In genomic region chr10:119105279-119105881, GRCm38 (mm10) we compare ENCODE assay signal across 28 mouse cellular contexts.
A peak's percentile ranks its signal among the peaks of the same experiment; 100 is the strongest.
DNase-seq lines count a peak whose midpoint lies in the region; ATAC-seq lines count a peak whose summit lies in the region.
"Had no signal": no experiment of that assay in that cellular context is flagged by ENCODE, and none has a peak within 500 bp of the region (broad histone marks: within the 10 kb centered on the region; RNA-seq: fewer than 3 reads in every experiment).

No protein-coding gene starts in this region.

- ATAC-seq in forebrain, embryonic 16.5 days: peak; percentile 70
- ATAC-seq in forebrain, embryonic 13.5 days: no peak
- ATAC-seq in monocyte, adult 5-6 weeks (replicated peaks; ENCODE audit: insufficient number of reproducible peaks, low FRiP score, low TSS enrichment, poor library complexity, severe bottlenecking): no peak
- ATAC-seq: activated CD4-positive, CD25-positive, alpha-beta regulatory T cell, adult 4 months; hindbrain, postnatal 0 days had no signal

- H3K9me3 ChIP-seq in forebrain, embryonic 16.5 days (ENCODE audit: control insufficient read depth, low read length): 0 out of 2 replicates have a peak, but pooled peaks cover 2% of the 10 kb centered on the region
- peaks cover 3% of the 10 kb centered on the region; the same call in 1 of the 2 replicates for H3K9me3 ChIP-seq in forebrain, embryonic 13.5 days (replicated peaks)
- H3K9me3 ChIP-seq: hindbrain, embryonic 12.5 days; intestine, embryonic 15.5 days; midbrain, embryonic 12.5 days had no signal

- WGBS in forebrain, embryonic 16.5 days: 36% methylated on average over 7 of the region's 7 CpGs
- 55% methylated on average over 7 of the region's 7 CpGs for WGBS in forebrain, embryonic 13.5 days

- no peak overlapping the region for H3K9ac ChIP-seq in forebrain, embryonic 16.5 days (replicated peaks; ENCODE audit: low read depth, low read length)
- H3K9ac ChIP-seq in forebrain, embryonic 13.5 days: no peak overlapping the region
- H3K9ac ChIP-seq: hindbrain, embryonic 12.5 days; intestine, embryonic 15.5 days; limb, embryonic 13.5 days; midbrain, embryonic 12.5 days; neural tube, embryonic 15.5 days had no signal

- DNase-seq in left cerebral cortex, postnatal 4 days: peak; percentile 18
- no peak for DNase-seq in left cerebral cortex, postnatal 10 days (ENCODE audit: extremely low spot score in 1 of 2, low spot score in 2 of 2)
- peak; percentile 14 to 15 for DNase-seq in gastrocnemius, adult 8-10 months (ENCODE audit: low spot score in 2 of 2)
- no peak for DNase-seq in kidney, adult 11 months
- DNase-seq: adrenal gland, adult 2 months; adrenal gland, postnatal 36 days; cerebellum, adult 8-10 months; cerebellum, postnatal 25 days; heart, postnatal 36 days; kidney, adult 8-10 months; kidney, postnatal 4 days; lung, postnatal 36 days; right cerebral cortex, postnatal 25 days; spleen, adult 18-20 months; thymus, postnatal 14 days had no signal

- no peak overlapping the region for H3K4me3 ChIP-seq in forebrain, embryonic 16.5 days (replicated peaks; ENCODE audit: low read length)
- no peak overlapping the region for H3K4me3 ChIP-seq in forebrain, embryonic 13.5 days
- H3K4me3 ChIP-seq: hindbrain, embryonic 12.5 days; intestine, embryonic 15.5 days; limb, embryonic 13.5 days; midbrain, embryonic 12.5 days; neural tube, embryonic 15.5 days had no signal

- H3K36me3 ChIP-seq in forebrain, embryonic 16.5 days (ENCODE audit: control insufficient read depth, insufficient read depth): no peaks in the 10 kb centered on the region
- no peaks in the 10 kb centered on the region for H3K36me3 ChIP-seq in forebrain, embryonic 13.5 days (ENCODE audit: poor library complexity, severe bottlenecking)
- H3K36me3 ChIP-seq: hindbrain, embryonic 12.5 days; intestine, embryonic 15.5 days; limb, embryonic 13.5 days; midbrain, embryonic 12.5 days; neural tube, embryonic 15.5 days had no signal

- no peak overlapping the region for H3K4me2 ChIP-seq in forebrain, embryonic 16.5 days (ENCODE audit: low read length)
- no peak overlapping the region for H3K4me2 ChIP-seq in forebrain, embryonic 13.5 days
- H3K4me2 ChIP-seq: heart, embryonic 11.5 days; hindbrain, embryonic 12.5 days; intestine, embryonic 15.5 days; limb, embryonic 13.5 days; liver, embryonic 11.5 days; midbrain, embryonic 12.5 days; neural tube, embryonic 15.5 days had no signal

- H3K27me3 ChIP-seq in forebrain, embryonic 16.5 days (replicated peaks; ENCODE audit: control insufficient read depth, insufficient read depth, low read length): no peaks in the 10 kb centered on the region
- H3K27me3 ChIP-seq in forebrain, embryonic 13.5 days: no peaks in the 10 kb centered on the region
- H3K27me3 ChIP-seq: hindbrain, embryonic 12.5 days; intestine, embryonic 15.5 days; limb, embryonic 13.5 days; midbrain, embryonic 12.5 days; neural tube, embryonic 15.5 days had no signal

- H3K27ac ChIP-seq in forebrain, embryonic 16.5 days (ENCODE audit: low read length): no peak overlapping the region
- H3K27ac ChIP-seq in forebrain, embryonic 13.5 days: no peak overlapping the region
- H3K27ac ChIP-seq: hindbrain, embryonic 12.5 days; hindbrain, postnatal 0 days; intestine, embryonic 15.5 days; kidney, postnatal 0 days; limb, embryonic 13.5 days; midbrain, embryonic 12.5 days; neural tube, embryonic 15.5 days had no signal

- no peaks in the 10 kb centered on the region for H3K4me1 ChIP-seq in forebrain, embryonic 16.5 days (replicated peaks; ENCODE audit: control insufficient read depth, insufficient read depth, low read length)
- H3K4me1 ChIP-seq in forebrain, embryonic 13.5 days: no peaks in the 10 kb centered on the region
- H3K4me1 ChIP-seq: hindbrain, embryonic 12.5 days; neural tube, embryonic 15.5 days had no signal

- intact Hi-C loops in left cerebral cortex, postnatal 4 days (cut with DNase I): no loop called here
- intact Hi-C loops in left cerebral cortex, postnatal 10 days (cut with DNase I): no loop called here

Comparison
In these comparisons a context has a peak if more than half of its experiments do, and no peak if none do; other contexts are left out.
1. DNase-seq: peak in left cerebral cortex, postnatal 4 days (single experiment) and gastrocnemius, adult 8-10 months (2 of 2); none in left cerebral cortex, postnatal 10 days (0 of 2) and kidney, adult 11 months (single experiment).